Mouse (Mus musculus) limb, embryonic 12.5 days (tissue): ENCODE measurements at regions not wholly inside any gene's neighbourhood (a gene's known extent, or its start where the extent isn't known, plus 50 kb on each side); places are given as distances from the start of the nearest gene placed in this dataset.

ENCODE experiments used
- ATAC-seq: fragments of 200-750 bp; cut with Nextera tagmentation; 2 replicates; pipeline ENCODE4 v1.8.0; 2017; ENCODE audit warnings: low read depth, moderate TSS enrichment; ENCODE audit not compliant: insufficient number of reproducible peaks, insufficient read depth, low FRiP score, low TSS enrichment
- H3K27ac ChIP-seq: fragments of 300-500 bp; sonication (generic); 2 replicates; pipeline ENCODE4 v1.5.1; 2016; ENCODE audit warnings: mild to moderate bottlenecking, moderate library complexity
- H3K27me3 ChIP-seq: fragments of 300-500 bp; sonication (generic); 2 replicates; pipeline ENCODE4 v1.6.1; 2016; ENCODE audit warnings: mild to moderate bottlenecking, moderate library complexity
- H3K36me3 ChIP-seq: fragments of 300-500 bp; sonication (generic); 2 replicates; pipeline ENCODE4 v1.6.1; 2016; ENCODE audit warnings: mild to moderate bottlenecking, moderate library complexity
- H3K4me1 ChIP-seq: fragments of 300-500 bp; sonication (generic); replicated peaks from 2 replicates; pipeline ENCODE4 v1.6.1; 2016
- H3K4me2 ChIP-seq: fragments of 300-500 bp; sonication (generic); 2 replicates; pipeline ENCODE4 v1.6.1; 2016; ENCODE audit warnings: mild to moderate bottlenecking, moderate library complexity
- H3K4me3 ChIP-seq: fragments of 300-500 bp; sonication (generic); replicated peaks from 2 replicates; pipeline ENCODE4 v1.5.1; 2016; ENCODE audit warnings: mild to moderate bottlenecking
- H3K9ac ChIP-seq: fragments of 300-500 bp; sonication (generic); replicated peaks from 2 replicates; pipeline ENCODE4 v1.6.1; 2016; ENCODE audit warnings: mild to moderate bottlenecking, moderate library complexity
- H3K9me3 ChIP-seq: fragments of 300-500 bp; sonication (generic); 2 replicates; pipeline ENCODE4 v1.6.1; 2016; ENCODE audit warnings: mild to moderate bottlenecking, moderate library complexity
- WGBS: fragments of 180-500 bp; shearing (Covaris S2); methylation state at CpG from one replicate; pipeline ENCODE4 v1.1.7; 2016; 5-methylcytosine and 5-hydroxymethylcytosine counted together

GRCm38 (mm10) chr2:166423132-166423660 is 267.7 kb upstream of the Sulf2 start:
- Histone ChIP-seq H3K4me2 (no peak overlapping the region), H3K36me3 (no peaks in the 10 kb centered on the region), H3K27me3 (no peaks in the 10 kb centered on the region), H3K4me3 (no peak overlapping the region), H3K9me3 (no peaks in the 10 kb centered on the region), H3K9ac (no peak overlapping the region), H3K4me1 (peaks cover 45% of the 10 kb centered on the region), H3K27ac (no peak overlapping the region)
- ATAC-seq = no peak
- 46% methylated on average over 6 of the region's 6 CpGs for WGBS

GRCm38 (mm10) chr2:166420275-166420674 is 264.8 kb upstream of the Sulf2 start:
- no peak overlapping the region for H3K9ac ChIP-seq
- no peaks in the 10 kb centered on the region for H3K9me3 ChIP-seq
- no peaks in the 10 kb centered on the region for H3K36me3 ChIP-seq
- no peak for ATAC-seq
- WGBS = 76% methylated on average over 8 of the region's 8 CpGs
- H3K4me2 ChIP-seq = no peak overlapping the region
- peaks cover 28% of the 10 kb centered on the region for H3K4me1 ChIP-seq
- H3K4me3 ChIP-seq = no peak overlapping the region
- no peaks in the 10 kb centered on the region for H3K27me3 ChIP-seq
- H3K27ac ChIP-seq = no peak overlapping the region

- no peak overlapping the region for H3K9ac ChIP-seq
- WGBS = 70% methylated on average over 9 of the region's 9 CpGs
- no peak overlapping the region for H3K4me2 ChIP-seq
- no peaks in the 10 kb centered on the region for H3K27me3 ChIP-seq
- H3K36me3 ChIP-seq = no peaks in the 10 kb centered on the region
- peaks cover 32% of the 10 kb centered on the region for H3K4me1 ChIP-seq
- no peaks in the 10 kb centered on the region for H3K9me3 ChIP-seq
- H3K4me3 ChIP-seq = no peak overlapping the region
- ATAC-seq = no peak
- H3K27ac ChIP-seq = no peak overlapping the region
Observed at GRCm38 (mm10) chr2:166419271-166419670, 263.8 kb upstream of the Sulf2 start.

- Histone ChIP-seq H3K27ac (no peak overlapping the region), H3K9ac (no peak overlapping the region), H3K9me3 (no peaks in the 10 kb centered on the region), H3K4me3 (no peak overlapping the region), H3K4me1 (peaks cover 26% of the 10 kb centered on the region), H3K36me3 (no peaks in the 10 kb centered on the region), H3K4me2 (no peak overlapping the region), H3K27me3 (no peaks in the 10 kb centered on the region)
- WGBS = 80% methylated on average over 8 of the region's 8 CpGs
- ATAC-seq = no peak
Observed at GRCm38 (mm10) chr2:166418279-166418678, 262.8 kb upstream of the Sulf2 start.

- Histone ChIP-seq H3K36me3 (no peaks in the 10 kb centered on the region), H3K27me3 (peaks cover 4% of the 10 kb centered on the region; the same call in 1 of the 2 replicates), H3K9ac (no peak overlapping the region), H3K4me2 (no peak overlapping the region), H3K4me1 (peaks cover 22% of the 10 kb centered on the region), H3K27ac (no peak overlapping the region), H3K4me3 (no peak overlapping the region), H3K9me3 (no peaks in the 10 kb centered on the region)
- WGBS = 86% methylated on average over 10 of the region's 10 CpGs
- no peak for ATAC-seq
Observed at GRCm38 (mm10) chr2:166417628-166418027, 262.2 kb upstream of the Sulf2 start.

- 48% methylated on average over 16 of the region's 16 CpGs for WGBS
- H3K27me3 ChIP-seq = peaks cover 11% of the 10 kb centered on the region; the same call in 1 of the 2 replicates
- H3K9ac ChIP-seq = no peak overlapping the region
- no peak overlapping the region for H3K4me3 ChIP-seq
- ATAC-seq = peak; percentile 53
- H3K9me3 ChIP-seq = no peaks in the 10 kb centered on the region
- no peaks in the 10 kb centered on the region for H3K36me3 ChIP-seq
- H3K4me2 ChIP-seq = no peak overlapping the region; the same call in 1 of the 2 replicates
- H3K4me1 ChIP-seq = peaks cover 40% of the 10 kb centered on the region
- H3K27ac ChIP-seq = peak overlapping the region; percentile 85
Observed at GRCm38 (mm10) chr2:166415481-166415965, 260.1 kb upstream of the Sulf2 start.

GRCm38 (mm10) chr2:166414856-166415255 is 259.4 kb upstream of the Sulf2 start:
- no peaks in the 10 kb centered on the region for H3K9me3 ChIP-seq
- H3K4me1 ChIP-seq = peaks cover 44% of the 10 kb centered on the region
- no peak overlapping the region for H3K9ac ChIP-seq
- H3K4me3 ChIP-seq = no peak overlapping the region
- H3K27ac ChIP-seq = peak overlapping the region; percentile 85
- ATAC-seq = no peak
- no peak overlapping the region for H3K4me2 ChIP-seq
- no peaks in the 10 kb centered on the region for H3K36me3 ChIP-seq
- WGBS = 90% methylated on average over 8 of the region's 8 CpGs
- peaks cover 11% of the 10 kb centered on the region; the same call in 1 of the 2 replicates for H3K27me3 ChIP-seq

GRCm38 (mm10) chr2:166412031-166412858 is 256.8 kb upstream of the Sulf2 start:
- no peak for ATAC-seq
- Histone ChIP-seq H3K9ac (no peak overlapping the region), H3K9me3 (no peaks in the 10 kb centered on the region), H3K27me3 (peaks cover 11% of the 10 kb centered on the region; the same call in 1 of the 2 replicates), H3K27ac (peak overlapping the region; percentile 23; the same call in 1 of the 2 replicates), H3K4me1 (peaks cover 41% of the 10 kb centered on the region), H3K4me3 (no peak overlapping the region), H3K36me3 (no peaks in the 10 kb centered on the region), H3K4me2 (0 out of 2 replicates have a peak overlapping the region, but pooled peaks have one; percentile 4)
- WGBS = 9% methylated on average over 17 of the region's 17 CpGs

GRCm38 (mm10) chr2:166409391-166409790 is 253.9 kb upstream of the Sulf2 start:
- peaks cover 40% of the 10 kb centered on the region for H3K4me1 ChIP-seq
- H3K4me3 ChIP-seq = no peak overlapping the region
- WGBS = 85% methylated on average over 5 of the region's 5 CpGs
- H3K36me3 ChIP-seq = no peaks in the 10 kb centered on the region
- H3K27ac ChIP-seq = peak overlapping the region; percentile 2
- H3K4me2 ChIP-seq = no peak overlapping the region
- no peak for ATAC-seq
- no peak overlapping the region for H3K9ac ChIP-seq
- H3K27me3 ChIP-seq = peaks cover 15% of the 10 kb centered on the region; the same call in 1 of the 2 replicates
- no peaks in the 10 kb centered on the region for H3K9me3 ChIP-seq

- Histone ChIP-seq H3K27ac (no peak overlapping the region; the same call in 1 of the 2 replicates), H3K4me2 (no peak overlapping the region), H3K36me3 (no peaks in the 10 kb centered on the region), H3K27me3 (peaks cover 15% of the 10 kb centered on the region; the same call in 1 of the 2 replicates), H3K9ac (no peak overlapping the region), H3K4me3 (no peak overlapping the region), H3K9me3 (no peaks in the 10 kb centered on the region), H3K4me1 (peaks cover 40% of the 10 kb centered on the region)
- ATAC-seq = no peak
- WGBS = 91% methylated on average over 4 of the region's 4 CpGs
Observed at GRCm38 (mm10) chr2:166408806-166409205, 253.3 kb upstream of the Sulf2 start.

GRCm38 (mm10) chr2:166408009-166408408 is 252.5 kb upstream of the Sulf2 start:
- Histone ChIP-seq H3K4me3 (no peak overlapping the region), H3K4me2 (no peak overlapping the region), H3K27me3 (peaks cover 15% of the 10 kb centered on the region; the same call in 1 of the 2 replicates), H3K36me3 (no peaks in the 10 kb centered on the region), H3K9me3 (no peaks in the 10 kb centered on the region), H3K9ac (no peak overlapping the region), H3K27ac (no peak overlapping the region), H3K4me1 (peaks cover 47% of the 10 kb centered on the region)
- 79% methylated on average over 16 of the region's 16 CpGs for WGBS
- no peak for ATAC-seq
